Mouse (Mus musculus) adrenal gland, adult (tissue): ENCODE results near the gene Rusc1.
A peak's percentile ranks its signal among the peaks of the same experiment; 100 is the strongest.

ENCODE experiments used
- DNase-seq, 2 experiments: peaks; one replicate each; pipeline ENCODE4 v3.0.0; 2022 to 2023; ENCODE audit warnings: low spot score in 1 of 2; ENCODE audit not compliant: inconsistent age in 2 of 2

The Rusc1 gene

DNA sequence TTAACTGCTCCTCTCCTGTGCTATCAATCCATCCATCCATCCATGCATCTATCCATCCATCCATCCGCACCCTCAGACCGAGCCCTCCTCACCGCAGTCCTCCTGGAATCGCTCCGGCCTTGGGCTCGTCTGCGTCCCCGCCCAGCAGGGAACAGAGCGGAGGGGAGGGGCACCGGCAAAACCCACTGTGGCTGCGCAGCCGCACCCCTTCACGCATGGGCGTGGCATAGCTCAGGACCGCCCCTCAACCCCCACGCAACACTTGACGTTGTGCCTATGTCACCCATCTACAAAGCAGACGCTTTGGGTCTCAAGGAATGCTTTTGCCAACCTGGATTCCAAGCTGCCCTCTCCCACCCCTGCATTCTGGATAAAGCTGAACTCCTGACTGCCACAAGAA is at the start of gene Rusc1:
Gene Rusc1 (minus strand): TSS at position 137 of the 400 bp plus-strand sequence.
- DNase-seq: peak; percentile 92 to 96

DNA sequence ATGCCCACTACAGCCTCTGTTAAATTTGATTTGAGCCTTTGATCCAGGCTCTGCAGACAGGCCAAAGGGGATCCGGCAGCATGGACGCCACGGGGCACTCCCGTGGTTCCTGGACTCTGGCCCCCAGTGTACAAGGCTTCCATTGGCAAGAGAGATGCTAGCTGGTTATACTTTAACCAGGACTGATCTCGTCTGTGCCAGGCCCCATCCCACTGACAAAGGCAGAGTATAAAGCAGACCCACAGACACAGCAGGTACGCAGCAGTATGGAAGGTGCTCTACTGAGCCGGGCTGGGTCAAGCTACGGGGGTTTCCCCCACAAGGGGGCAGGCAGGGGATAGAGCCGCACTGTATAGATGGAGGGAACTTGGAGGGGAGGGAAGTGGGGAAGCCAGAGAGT is 43.3 kb upstream of the Rusc1 start:
- DNase-seq: no peak

DNA sequence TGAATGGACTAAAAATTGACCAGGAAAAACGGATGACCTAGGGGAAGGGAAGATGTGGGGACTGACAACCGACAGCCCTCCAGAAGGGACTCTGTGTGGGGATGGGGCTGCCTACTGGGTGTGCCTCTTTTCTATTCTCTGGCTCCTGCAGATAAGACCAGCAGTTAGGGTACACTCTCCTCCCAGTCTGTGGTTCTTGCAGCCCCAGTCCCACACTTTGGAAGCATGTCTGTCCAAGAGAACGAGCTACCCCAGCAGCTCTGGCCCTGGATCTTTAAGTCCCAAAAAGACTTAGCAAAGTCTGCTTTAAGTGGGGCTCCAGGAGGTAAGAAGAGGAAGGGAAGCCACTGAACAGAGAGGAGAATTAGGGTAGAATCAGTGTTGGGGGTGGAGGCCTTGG is 42.8 kb upstream of the Rusc1 start, which contains the start of gene Pklr:
Gene Pklr (plus strand): TSS at position 185 of the 400 bp plus-strand sequence.
- no peak for DNase-seq

DNA sequence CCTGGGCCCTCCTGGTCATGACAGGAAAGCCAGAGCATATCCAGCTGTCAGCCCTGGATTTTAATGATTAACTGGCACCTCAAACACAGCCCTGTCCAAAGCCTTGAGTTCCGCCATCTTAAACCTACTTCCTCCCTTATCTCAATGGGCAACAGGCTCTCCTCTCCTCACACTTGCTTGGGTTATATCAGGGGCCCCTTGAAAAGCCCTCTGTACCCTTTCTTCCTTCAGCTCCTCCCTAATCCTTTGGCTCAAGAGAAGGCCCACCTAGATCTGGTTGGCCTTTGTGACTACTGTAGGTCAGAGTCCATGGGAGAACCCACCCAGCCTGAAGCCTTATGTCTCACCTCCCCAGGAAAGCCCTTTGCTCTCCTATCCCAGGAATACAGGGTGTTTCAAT is 40.6 kb upstream of the Rusc1 start:
- no peak for DNase-seq

DNA sequence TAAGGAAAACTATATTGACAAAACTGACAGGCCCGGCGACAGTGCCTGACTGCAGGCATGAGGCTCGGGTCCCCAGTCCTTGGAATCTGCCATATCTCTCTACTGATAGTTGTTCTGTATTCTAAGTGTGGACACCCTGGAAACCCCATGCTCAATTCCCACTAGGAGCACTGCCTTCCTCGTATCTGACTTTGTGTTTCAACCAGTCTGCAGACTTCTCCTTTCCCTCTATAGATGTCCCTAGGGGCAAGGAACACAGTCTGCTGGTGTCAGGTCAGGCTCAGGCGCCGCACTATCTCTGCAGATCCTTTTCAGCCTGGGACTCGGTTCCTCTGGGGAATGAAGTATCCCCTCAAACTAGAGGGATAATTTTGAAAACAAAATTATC is 39.9 kb upstream of the Rusc1 start:
- no peak for DNase-seq

DNA sequence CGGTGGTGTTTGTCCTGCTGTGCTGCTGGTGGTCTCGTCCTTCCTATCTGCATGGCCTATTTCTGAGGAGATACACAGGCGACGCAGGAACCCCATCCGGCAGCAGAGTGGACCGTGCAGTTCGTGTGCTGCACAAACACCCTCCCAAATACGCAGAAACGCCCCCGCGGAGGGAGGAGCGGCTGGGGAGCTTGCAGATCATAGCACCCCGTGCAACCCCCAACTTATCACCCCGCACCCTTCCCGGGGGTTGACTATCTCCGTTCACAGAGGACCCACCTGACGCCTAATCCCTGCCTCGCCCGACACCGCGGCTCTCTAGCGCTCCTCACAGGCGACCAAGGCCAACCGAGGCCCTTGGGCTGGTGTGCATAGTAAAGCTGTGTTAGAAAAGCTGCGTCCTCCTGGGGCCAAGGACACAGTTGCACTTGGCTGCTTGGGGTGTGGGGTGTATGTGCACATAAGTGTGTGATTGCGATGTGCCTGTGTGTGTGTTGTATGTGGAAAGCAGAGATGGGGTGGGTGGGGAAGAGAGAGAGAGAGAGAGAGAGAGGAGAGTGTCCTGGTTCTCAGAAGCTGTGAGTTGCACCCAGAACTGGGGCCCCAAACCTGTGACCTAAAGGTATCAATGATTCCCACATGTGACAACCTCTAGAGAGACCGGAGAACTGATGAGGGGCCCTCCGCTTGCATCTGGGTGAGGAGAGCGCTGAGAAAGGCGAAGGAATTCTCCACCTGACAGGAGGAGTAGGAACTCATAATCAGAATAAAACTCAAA is 39.4 kb upstream of the Rusc1 start:
- peak; percentile 61 to 87 for DNase-seq

DNA sequence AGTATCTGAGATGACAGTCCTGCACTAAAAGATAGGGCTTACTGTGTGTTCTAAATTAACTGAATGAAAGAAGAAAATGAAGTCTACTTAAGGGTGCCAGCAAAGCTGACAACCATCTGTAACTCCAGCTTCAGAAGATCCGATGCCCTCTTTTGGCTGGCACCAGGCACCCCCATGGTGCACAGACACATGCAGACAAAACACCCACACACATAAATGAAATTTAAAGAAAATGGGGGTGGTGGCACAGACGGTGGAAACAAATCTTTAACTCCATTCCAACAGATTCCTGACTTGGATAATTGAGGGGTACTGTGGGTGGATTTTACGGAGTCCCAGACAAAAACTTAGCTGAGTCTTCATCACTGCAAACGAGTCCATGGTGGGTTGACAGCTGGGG is 38.7 kb upstream of the Rusc1 start:
- no peak for DNase-seq

DNA sequence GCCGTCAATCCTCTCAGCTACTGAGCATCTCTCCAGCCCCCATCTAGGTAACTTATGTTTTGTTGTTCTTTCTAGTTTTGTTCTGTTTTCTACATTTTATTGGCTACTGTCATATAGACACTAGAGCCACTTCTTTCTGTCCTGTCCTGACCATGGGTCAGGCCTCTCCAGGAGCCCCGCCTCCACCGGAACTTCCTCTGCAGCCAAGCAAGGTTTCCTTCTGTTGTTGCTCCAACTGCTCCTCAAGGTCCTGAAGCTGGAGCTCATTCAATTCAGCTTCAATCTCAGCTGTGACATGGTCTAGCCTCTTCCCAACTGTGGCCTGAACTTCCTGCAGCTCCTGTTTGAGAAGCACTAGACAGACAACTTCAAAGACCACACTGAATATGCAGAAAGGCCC is 36.8 kb upstream of the Rusc1 start:
- peak in 1 of 2 experiments; percentile 62 for DNase-seq

DNA sequence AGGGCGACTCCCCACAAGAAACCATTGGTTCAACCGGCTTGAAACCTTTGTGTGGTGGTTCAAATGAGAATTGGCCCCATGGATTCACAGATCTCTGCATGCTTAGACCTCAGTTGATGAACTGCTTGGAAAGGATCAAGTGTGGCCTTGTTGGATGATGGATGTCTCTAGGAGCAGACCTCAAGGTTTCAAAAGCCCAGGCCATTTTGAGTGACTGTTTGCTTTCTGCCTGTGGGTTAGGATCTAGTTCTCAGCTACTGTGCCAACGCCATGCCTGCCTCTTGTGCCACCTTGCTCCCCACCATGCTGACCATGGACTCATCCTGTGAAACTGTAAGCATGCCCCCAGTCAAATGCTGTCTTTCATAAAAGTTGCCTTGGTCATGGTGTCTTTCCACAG is 32.9 kb upstream of the Rusc1 start:
- peak in 1 of 2 experiments; percentile 84 for DNase-seq

DNA sequence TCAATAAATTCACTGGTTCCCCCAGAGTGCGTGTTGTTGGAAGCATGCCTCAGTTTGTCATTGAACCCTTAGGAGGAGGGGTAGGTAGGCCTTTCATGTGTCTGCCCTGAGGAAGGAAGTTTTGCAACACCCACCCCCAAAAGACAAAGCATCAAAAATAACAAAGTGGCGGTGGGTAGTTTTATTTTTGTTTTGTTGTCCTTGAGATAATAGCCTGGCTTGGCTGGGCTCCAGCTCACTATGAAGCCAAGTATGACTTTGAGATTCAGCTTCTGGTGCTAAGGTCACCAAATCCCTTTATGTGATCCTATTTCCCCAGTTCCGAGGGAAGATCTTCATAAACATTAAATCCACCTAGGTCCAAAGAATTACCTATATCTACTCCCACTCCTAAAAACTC is 31.1 kb upstream of the Rusc1 start:
- peak; percentile 54 to 81 for DNase-seq

DNA sequence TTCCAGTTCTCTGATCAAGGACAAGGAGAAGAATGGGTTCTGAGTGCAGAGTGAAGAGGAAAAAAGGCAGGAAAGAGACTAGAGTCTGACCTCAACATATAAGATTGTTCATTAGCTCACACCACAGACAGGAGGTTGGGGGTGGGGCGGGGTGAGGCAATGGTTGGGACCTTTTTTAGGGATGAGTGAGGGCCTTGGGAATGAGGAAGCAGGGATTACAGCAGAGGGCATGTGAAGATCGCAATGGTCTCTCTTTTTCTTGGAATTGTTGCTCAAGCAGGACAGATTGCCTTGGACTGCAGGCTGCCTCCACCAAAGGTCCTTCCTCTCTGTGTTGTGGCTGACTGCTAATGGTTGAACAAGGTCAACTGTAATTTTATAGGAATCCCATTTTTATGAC is 30.2 kb upstream of the Rusc1 start:
- peak; percentile 72 to 93 for DNase-seq

DNA sequence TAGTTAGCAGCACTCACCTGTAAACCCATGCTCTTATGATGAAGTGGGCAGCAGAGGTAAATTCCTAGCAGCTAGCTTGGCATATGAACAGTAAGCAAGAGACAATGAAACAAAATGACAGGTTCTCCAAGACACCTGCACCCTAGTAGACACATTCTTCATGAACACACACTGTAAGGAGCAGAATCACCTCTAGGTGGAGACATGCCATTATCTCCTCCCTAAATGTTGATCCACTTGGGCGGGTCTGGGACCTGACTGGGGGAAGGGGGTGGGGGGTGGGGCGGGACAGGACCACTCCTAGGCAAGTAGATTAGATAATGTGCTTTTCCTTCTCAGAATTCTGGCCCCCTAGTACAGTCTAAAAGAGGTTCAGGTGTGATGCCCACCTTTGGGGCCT is 22.4 kb upstream of the Rusc1 start:
- peak in 1 of 2 experiments; percentile 76 for DNase-seq

DNA sequence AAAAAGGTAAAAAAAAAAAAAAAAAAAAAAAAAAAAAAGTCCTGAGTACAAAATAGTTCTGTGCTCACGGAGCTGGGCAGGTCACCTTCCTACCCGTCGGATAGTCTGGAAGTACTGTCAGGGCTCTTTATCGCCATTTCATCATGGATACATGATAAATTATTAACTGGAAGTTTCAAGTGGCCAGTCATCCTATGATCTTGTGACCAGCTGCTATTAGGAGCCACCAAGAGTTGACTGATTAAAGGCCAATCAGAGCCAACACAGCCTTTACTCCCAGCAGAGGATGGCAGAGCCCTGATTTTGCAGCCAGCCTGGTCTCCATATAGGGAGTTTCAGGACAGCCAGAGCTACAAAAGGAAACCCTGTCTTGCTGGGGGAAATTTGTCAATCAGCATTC is 19.9 kb upstream of the Rusc1 start:
- DNase-seq: peak in 1 of 2 experiments; percentile 30

DNA sequence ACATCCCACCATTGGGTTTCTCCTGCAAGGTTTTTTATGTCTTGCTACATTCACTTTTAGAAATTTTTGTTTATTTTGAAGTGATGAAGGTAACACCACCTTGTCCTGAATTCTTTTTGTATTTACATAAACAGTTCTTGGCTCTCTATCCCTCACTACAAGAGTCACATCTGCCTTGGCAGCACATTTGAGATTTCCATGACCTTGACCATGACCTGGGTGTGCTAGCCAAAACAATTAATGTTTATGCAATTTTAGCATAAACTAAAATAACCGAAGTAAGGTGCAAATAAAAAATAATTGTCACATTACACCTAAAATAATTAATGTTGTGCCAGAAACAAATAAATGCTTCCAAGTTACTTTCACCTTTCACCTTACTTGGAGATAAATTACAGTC is 15.0 kb upstream of the Rusc1 start:
- peak in 1 of 2 experiments; percentile 81 for DNase-seq

DNA sequence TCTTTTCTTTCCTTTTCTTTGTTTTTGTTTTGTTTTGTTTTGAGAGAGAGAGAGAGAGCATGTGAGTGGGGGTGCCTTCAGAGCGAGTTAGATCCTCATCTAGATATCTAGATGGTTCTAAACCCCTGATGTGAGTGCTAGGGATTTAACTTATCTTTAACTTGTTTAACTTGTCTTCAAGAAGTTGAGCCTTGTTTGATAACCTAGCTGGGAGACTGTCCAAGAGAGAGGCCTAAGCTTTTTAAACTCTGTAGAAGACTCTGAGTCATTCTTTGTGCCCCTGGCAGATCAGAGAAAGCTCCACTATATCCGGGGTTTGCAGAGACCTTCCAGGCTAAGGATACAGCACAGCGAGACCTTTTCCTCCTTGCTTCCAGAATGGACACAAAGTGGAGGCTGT is 14.4 kb upstream of the Rusc1 start:
- DNase-seq: peak in 1 of 2 experiments; percentile 73

DNA sequence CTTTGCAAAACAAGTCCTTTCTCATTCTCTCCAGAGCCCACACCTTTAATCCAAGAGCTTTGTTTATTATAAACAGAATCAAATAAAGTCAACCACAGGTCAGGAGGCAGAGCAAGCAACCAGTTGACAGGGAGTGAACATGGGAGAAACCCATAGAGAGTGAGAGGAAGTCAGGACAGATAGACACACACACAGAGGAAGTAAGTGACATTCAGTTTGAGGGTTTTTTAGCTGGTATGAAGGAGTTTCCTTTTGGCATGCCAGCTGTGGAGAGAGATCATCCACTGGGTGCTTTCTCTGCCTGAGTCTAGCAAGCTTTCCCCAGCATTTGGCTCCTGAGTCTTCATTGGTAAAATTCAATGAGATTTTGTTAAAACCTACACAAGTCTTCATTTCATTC is 13.8 kb upstream of the Rusc1 start:
- DNase-seq: peak in 1 of 2 experiments; percentile 49

DNA sequence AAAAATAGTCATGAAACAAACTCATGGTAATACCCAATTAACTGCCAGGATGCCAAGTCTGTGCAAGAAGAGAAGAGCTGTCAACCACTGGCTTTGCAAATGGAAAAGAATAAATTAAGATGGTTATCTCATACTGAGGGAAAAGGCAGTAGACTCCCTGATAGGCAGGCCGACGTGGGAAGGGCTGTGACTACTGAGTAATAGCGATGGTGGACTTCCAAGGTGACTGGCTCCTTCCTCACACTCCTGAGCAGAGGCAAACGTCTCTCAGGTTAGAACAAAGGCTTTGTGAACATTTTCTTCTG is 10.1 kb upstream of the Rusc1 start:
- DNase-seq: no peak

DNA sequence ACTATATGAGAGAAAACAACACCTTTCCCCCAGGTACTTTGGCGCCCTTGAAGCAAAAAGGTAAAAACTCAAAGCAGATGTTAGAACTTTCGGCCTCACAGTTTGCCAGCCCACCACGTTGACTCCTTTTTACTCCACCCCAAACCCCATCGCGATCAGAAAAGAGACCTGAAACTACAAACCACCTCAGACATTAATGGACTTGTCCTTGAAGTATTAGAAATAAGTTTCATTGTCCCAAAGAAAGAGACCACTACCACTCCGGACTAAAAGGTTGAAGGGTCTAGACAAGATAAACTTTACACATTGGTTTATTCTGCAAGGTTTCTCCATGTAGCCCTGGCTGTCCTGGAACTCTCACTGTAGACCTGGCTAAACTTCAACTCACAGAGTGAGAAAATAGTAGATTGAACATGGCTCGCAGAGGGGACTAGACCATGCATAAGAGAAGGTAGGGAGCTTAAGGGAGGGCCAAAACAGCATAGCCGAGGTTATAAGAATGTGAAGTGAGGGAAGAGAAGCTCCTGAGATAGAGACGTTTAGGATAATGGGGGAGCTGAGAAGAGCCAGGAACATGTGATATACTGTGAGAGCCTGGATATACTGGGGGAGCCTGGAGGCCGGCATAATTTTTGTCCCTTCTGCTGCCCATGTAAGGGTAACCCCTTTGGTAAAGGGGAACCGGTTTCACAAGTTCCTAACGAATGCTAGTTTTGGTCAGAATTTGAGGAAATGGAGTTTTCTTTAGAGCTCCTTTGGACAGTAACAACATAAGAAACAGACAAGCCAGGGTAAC is 9.6 kb upstream of the Rusc1 start:
- no peak for DNase-seq

DNA sequence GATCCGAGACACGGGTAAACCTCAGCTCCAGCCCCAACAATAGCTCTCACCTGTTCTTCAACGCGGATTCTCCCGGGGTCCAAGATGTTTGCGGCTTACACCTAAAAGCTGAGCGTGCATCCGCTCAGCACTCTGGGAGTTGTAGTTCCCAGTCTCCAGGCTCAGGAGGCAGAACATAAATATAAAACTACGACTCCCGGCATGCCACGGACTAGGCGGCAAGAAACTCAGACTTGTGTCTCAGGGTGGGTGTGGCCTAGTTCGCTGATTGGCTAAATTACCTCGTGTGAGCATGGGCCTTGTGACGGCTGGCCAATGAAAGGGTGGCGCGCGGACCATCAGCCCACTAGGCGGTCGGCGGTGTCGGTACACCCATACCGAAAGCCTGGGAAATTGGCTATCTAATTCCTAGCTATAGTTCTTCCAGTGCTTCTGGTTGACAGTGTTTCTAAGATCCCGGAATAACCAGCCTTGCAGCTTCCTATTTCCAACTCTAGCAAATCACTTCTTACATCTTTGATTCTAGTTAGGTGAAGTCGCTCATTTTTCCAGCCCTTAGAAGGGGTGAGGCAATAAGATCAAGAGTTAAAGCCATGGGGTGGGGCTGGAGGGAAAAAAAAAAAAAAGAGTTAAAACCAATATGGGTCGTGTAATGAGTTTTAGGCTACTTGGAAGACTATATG is 8.8 kb upstream of the Rusc1 start, which contains the start of gene Fdps:
Gene Fdps (minus strand): TSS at position 148 of the 683 bp plus-strand sequence.
- peak; percentile 97 to 98 for DNase-seq

DNA sequence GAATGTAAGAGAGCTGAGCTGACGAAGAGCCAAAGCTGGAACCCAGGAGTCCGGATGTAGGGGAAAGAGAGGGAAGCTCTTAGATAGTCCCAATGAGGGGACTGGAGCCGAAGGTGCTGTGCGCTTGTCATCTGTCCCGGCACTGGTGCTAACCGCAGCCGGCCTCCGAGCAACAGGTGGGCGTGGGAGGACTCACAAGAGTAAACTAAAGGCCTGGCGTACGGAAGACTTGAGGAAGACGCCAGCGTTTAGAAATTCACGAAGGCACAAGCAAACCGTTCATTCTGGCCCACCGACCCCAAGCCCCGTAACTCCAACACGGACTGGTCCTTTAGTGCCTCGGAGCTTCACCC is 8.3 kb upstream of the Rusc1 start:
- no peak for DNase-seq

DNA sequence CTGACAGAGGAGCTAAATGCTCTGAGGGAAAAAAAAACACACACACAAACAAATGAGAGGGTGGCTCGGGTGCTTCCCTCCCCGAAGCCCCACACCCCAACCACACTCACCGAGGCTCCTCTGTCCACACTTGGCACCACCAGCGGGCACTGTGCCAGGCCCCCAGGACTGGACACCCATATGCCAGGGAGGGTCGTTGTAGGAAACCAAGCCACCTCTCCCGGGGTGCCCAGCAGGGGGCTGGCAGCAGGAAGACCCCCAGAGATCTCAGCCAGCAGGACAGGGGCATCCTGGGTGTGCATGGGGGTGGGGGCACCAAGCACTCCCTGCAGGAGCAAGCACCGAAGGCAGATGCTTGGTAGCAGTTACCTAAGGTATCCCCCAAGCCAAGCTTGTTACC is 7.7 kb upstream of the Rusc1 start, which contains the start of gene Gm43738:
Gene Gm43738 (minus strand): TSS at position 289 of the 400 bp plus-strand sequence.
- peak; percentile 53 to 60 for DNase-seq

DNA sequence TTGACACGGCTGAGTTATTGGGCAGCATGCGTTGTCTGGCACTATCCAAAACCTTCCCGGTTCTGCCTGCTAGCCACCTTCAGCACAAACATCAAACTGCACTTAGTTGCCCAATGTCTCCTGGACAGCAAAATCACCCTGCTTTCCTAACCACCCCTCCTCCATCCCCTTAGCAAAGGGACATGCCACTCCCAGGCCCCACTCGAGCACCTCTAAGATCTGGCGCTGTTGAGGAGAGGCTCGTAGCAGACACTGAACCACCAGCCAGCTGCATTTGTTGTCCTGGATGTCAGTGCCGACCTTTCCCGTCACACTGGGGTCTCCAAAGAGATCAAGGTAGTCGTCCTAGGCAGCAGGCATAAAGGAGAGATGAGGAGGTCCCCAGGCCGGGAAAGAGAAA is 910 bp upstream of the Rusc1 start:
- DNase-seq: peak; percentile 18 to 38
